Mouse (Mus musculus) R1 (cell line): ENCODE measurements at regions not wholly inside any gene's neighbourhood (a gene's known extent, or its start where the extent isn't known, plus 50 kb on each side); places are given as distances from the start of the nearest gene placed in this dataset.
"Not testable (repeated sequence)": the region's sequence is repeated elsewhere in the genome, so short reads cannot be mapped to it uniquely, and the experiment has no call there.

Source experiments
- DNase-seq: peaks from one replicate; pipeline ENCODE4 v3.0.0-alpha.2; 2018; ENCODE audit warnings: low read depth, low spot score

DNA sequence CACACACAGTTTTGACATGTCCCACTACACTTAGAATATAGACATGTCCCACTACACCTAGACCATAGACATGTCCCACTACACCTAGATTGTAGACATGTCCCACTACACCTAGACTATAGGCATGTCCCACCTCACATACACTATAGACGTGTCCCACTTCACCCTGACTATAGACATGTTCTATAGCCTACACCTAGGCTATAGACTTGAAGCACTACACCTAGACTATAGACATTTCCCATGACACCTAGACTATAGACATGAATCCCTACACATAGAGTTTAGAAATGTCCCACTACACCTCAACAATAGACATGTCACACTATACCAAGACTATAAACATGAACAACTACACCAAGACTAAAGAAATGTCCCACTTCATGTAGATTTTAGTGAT lies 2580.9 kb downstream of the Gm37988 start:
- no peak for DNase-seq

DNA sequence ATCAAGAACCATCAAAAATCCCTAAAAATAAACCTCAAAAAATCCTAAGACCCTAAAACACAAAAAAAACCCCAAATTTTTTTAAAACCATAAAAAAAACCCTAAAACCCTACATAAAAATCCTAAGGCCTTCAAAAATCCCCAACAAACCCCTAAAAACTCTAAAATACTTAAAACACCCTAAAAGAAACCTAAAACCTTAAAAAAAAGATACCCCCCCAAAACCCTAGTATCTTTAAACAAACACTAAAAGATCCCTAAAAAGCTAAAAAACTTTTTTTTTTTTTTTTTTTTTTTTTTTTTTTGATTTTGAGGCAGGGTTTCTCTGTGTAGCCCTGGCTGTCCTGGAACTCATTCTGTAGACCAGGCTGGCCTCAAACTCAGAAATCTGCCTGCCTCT lies 2585.8 kb downstream of the Gm37988 start:
- no peak for DNase-seq

DNA sequence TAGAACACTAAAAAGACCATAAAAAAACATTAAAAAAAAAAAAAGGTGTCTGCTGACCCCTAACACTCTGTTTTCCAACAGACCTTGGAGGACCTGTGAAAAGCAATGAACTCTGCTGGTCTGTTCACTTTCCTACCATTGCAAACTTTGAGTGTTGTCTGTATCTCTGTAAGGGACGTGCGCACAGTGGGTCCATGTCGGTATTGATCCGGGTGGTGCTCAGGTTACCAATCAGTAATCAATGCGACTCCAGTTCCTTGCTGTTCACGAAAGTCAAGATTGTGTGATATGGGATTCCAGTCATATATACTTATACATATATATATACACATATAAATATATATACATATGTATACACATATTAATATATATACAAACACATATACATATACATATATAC lies 2586.5 kb downstream of the Gm37988 start:
- DNase-seq, result peak; percentile 51

GRCm38 (mm10) chr1:7395527-7395926 lies 2587.8 kb downstream of the Gm37988 start:
- peak; percentile 45 for DNase-seq

- peak; percentile 77 for DNase-seq
These were observed 2589.4 kb downstream of the Gm37988 start for GRCm38 (mm10) chr1:7396867-7397806.

- peak; percentile 99 for DNase-seq
These were observed 2590.2 kb downstream of the Gm37988 start for GRCm38 (mm10) chr1:7397807-7398446.

- peak; percentile 32 for DNase-seq
These were observed 2591.1 kb downstream of the Gm37988 start for GRCm38 (mm10) chr1:7398678-7399218.

- DNase-seq, result not testable (repeated sequence)
These were observed 2598.0 kb downstream of the Gm37988 start for GRCm38 (mm10) chr1:7405651-7406050.

GRCm38 (mm10) chr1:7414444-7414843 lies 2606.8 kb downstream of the Gm37988 start:
- no peak for DNase-seq

DNA sequence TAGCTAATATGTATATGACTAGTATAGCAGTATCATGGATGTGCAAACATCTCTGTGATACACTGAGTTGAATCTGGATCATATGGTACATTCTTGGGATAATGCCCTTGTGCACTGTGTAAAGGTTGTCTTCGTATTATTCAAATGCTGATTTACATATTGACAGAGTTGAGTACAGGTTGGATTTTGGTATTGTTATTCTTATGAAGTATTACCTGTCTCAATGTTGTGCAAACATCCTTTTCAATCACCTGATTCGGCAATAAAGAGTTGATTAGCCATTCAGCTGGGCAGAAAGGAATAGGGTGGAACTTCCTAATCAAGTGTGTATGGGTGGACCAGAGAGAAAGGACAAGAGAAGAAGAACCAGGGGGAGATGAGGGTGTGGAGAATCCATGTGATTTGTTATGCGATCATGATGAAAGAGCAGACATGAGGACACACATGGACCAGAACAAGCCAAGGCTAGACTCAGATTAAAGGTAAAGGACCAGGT lies 2644.0 kb downstream of the Gm37988 start:
- DNase-seq, result peak; percentile 53

GRCm38 (mm10) chr1:7454931-7455330 lies 2647.2 kb downstream of the Gm37988 start:
- no peak for DNase-seq

GRCm38 (mm10) chr1:7457895-7458294 lies 2650.2 kb downstream of the Gm37988 start:
- no peak for DNase-seq

DNA sequence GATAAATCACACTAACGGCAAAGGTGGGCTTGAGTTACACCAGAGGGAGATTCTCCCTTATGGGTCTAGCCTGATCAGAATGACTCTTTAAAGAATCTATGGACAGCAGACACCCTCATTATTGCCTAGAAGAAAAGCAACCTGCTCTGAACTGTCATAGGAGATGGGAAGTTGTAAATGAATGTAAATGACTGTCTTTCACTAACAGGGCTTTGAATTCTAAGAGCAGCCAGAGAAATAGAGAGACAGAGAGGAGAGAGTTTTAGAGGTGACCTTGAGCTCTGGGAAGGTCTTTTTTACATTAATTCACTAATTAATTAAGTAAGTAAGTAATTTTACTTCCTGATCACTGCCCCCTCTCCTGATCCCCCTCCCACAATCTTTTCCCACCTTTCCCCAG lies 2686.4 kb downstream of the Gm37988 start:
- peak; percentile 73 for DNase-seq

GRCm38 (mm10) chr1:7499042-7499441 lies 2691.3 kb downstream of the Gm37988 start:
- peak; percentile 62 for DNase-seq

DNA sequence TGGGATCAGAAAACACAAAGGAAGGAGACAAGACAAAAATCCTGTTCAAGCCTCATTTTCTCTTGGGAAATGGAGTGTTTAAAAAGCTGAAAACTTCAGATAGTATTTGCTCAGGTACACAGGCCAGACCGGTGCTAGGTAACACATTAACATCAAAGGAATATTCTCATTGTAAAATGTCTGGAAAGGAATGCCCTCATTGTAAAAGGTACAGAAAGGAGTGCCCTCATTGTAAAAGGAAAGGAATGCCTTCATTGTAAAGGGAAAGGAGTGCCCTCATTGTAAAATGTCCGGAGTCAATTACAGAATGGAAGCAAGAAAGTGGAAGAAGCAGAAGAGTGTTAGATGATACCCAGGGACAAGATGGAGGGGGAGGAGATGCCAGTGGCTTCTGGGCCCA lies 2694.7 kb downstream of the Gm37988 start:
- DNase-seq, result peak; percentile 93

DNA sequence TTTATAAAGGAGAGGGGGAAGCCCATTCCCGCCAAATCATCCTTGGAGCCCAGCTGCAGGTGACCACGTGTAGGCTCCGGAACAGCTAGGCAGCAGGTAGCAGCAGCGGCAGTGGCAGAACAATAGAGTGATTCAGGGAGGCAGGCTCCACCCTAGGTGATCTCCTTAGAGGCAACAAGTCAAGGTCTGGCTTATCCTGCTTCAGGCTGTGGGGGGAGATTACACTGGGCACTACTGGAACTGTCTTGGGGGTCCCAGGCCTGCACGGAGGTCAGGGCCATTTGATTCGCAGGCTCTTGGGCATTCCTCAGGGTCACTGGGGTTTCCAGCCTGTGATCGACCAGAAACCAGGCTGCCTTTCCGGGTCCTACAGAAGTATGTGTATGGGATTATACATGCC lies 2711.1 kb downstream of the Gm37988 start:
- peak; percentile 53 for DNase-seq

GRCm38 (mm10) chr1:7533506-7533905 lies 2725.8 kb downstream of the Gm37988 start:
- peak; percentile 22 for DNase-seq

DNA sequence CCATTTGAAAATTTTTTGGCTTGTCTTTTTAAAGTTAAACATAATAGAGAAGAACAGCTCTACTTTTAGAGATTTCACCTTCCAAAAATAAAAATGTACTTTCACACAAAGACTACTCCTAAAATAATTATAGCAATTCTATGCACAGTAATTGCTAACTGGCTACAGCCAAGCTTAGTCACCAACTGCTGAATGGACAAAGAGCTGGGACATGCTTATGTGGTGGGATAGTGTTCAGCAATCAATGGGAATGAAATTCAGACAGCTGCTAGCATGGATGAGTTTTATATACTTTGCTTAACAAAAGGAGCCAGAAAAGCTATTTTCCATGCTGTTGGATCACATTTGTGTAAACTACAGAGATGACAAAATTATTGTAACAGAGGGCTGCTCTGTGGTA lies 2727.5 kb downstream of the Gm37988 start:
- no peak for DNase-seq

DNA sequence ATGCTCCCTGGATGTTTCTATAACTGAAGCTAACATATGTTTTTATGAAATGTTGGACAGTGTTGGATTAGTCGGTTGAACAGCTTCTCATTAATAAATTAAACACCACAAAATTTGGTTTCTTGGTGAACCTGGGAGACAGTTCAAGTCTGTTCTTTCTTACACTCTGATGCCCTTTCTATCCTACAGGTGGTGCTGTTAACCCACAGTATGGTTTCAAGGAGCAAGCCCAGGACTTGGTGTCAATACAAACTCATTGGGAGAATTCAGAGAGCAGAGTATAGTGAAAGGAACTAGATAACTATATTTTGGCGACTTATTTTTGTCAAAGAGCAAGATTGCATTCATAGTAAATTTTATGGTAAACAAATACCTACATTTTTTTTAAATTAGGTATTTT lies 2735.8 kb downstream of the Gm37988 start:
- peak; percentile 62 for DNase-seq

DNA sequence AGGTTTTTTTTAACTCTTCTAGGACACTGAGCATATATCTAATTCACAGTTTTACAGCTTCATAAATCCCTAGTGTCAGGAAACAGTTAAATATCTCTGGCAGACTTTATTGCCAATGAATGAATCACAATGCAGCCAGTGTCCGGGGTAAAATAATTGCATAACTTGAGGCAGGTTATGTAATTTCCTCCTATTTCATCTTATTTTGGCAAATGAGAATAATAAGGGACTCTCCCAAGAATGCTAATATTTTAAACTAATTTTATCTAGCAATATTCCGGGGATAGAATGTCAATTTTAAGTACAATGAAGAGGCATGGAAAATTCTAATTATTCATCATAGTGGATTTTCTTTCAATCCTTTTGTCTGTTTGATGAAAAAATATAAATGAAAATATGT lies 2740.6 kb downstream of the Gm37988 start:
- DNase-seq, result no peak

DNA sequence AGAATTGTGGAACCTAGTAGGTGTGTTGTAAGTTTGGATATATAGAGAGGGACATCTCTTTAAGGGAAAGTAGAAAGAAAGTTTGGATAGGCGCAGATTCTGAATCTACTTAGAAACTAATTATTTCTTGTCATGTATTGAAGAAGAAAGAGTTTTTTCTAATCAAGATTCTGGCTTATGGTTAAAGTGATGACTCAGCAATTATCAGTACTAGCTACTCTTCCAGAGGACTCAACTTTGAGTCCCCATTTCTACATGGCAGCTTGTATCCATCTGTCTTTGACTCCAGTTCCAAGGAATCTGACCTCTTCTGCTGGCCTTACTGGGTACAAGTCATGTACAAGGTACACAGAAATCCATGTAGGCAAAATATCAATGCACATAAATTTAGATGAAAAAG lies 2767.1 kb downstream of the Gm37988 start:
- DNase-seq, result no peak

DNA sequence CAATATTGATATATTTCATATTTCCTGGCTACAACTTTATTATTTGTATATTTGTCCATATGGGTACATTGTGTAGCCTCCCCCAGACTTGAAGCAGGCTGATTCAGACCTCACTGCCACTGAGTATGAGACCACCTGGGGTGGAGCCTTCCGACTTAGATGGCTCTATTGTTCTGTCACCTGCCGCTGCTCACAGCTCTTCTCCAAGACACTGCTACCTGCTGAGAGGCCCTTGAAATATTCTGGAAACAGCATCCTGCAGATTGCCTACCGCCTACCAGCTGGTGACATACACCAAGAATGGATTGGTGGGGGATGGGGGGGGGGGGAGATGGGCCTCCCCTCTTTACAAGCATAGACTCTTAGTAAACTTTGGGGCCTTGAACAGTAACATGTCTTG lies 2778.7 kb downstream of the Gm37988 start:
- peak; percentile 73 for DNase-seq
